30 mouse cellular contexts compared by ENCODE assay signal in genomic region chr12:82441479-82441878, GRCm38 (mm10).
DNase-seq lines count a peak whose midpoint lies in the region; ATAC-seq and TF ChIP-seq lines count a peak whose summit lies in the region.
"Had no signal": no experiment of that assay in that cellular context is flagged by ENCODE, and none has a peak within 500 bp of the region (broad histone marks: within the 10 kb centered on the region; RNA-seq: fewer than 3 reads in every experiment).

No protein-coding gene starts in this region.

- ATAC-seq in kidney, postnatal 0 days (replicated peaks; ENCODE audit: low FRiP score, low read depth) = peak; percentile 65
- ATAC-seq: CD4-positive, CD25-positive, alpha-beta regulatory T cell, adult 4 months; forebrain, embryonic 13.5 days; intestine, embryonic 16.5 days; midbrain, embryonic 15.5 days had no signal

- TF ChIP-seq POLR2A in MEL (IDR thresholded peaks at IDR 0.05; ENCODE audit: control insufficient read depth in 1 of 2, insufficient read depth in 1 of 2, low read depth in 1 of 2, low read length in 2 of 2, poor library complexity in 1 of 2) = no peak

- H3K9ac ChIP-seq in MEL (ENCODE audit: control insufficient read depth, low read depth, low read length, poor library complexity, severe bottlenecking) = no peak overlapping the region
- H3K9ac ChIP-seq in kidney, postnatal 0 days (ENCODE audit: low read depth, low read length) = no peak overlapping the region
- H3K9ac ChIP-seq: forebrain, embryonic 13.5 days; hindbrain, embryonic 13.5 days; limb, embryonic 15.5 days; liver, embryonic 14.5 days; midbrain, embryonic 15.5 days had no signal

- no peaks in the 10 kb centered on the region for H3K9me3 ChIP-seq in MEL (replicated peaks; ENCODE audit: insufficient read depth, low read length)
- H3K9me3 ChIP-seq in kidney, postnatal 0 days (replicated peaks; ENCODE audit: low read length) = no peaks in the 10 kb centered on the region
- H3K9me3 ChIP-seq: forebrain, embryonic 13.5 days; hindbrain, embryonic 13.5 days; limb, embryonic 10.5 days; limb, embryonic 15.5 days; midbrain, embryonic 10.5 days; midbrain, embryonic 15.5 days had no signal

- H3K27ac ChIP-seq in MEL (ENCODE audit: control insufficient read depth, low read depth, low read length) = no peak overlapping the region
- peak overlapping the region; percentile 54 for H3K27ac ChIP-seq in kidney, postnatal 0 days
- H3K27ac ChIP-seq: forebrain, embryonic 13.5 days; hindbrain, embryonic 13.5 days; limb, embryonic 10.5 days; limb, embryonic 15.5 days; liver, embryonic 14.5 days; midbrain, embryonic 10.5 days; midbrain, embryonic 15.5 days had no signal

- H3K4me2 ChIP-seq in kidney, postnatal 0 days (ENCODE audit: low read length) = no peak overlapping the region
- H3K4me2 ChIP-seq: forebrain, embryonic 13.5 days; heart, embryonic 11.5 days; hindbrain, embryonic 13.5 days; limb, embryonic 15.5 days; midbrain, embryonic 15.5 days had no signal

- TF ChIP-seq CTCF in MEL (IDR thresholded peaks at IDR 0.05 in 2 of 3, conservative IDR thresholded peaks at IDR 0.05 in 1 of 3; ENCODE audit: control insufficient read depth in 1 of 3, insufficient read depth in 1 of 3, low read depth in 2 of 3, low read length in 3 of 3, poor library complexity in 1 of 3, severe bottlenecking in 1 of 3) = no peak
- no peak for TF ChIP-seq CTCF in kidney, postnatal 0 days (IDR thresholded peaks at IDR 0.05; ENCODE audit: low read depth)

- intact Hi-C loops in heart, postnatal 14 days (cut with DNase I) = no loop called here
- intact Hi-C loops in gastrocnemius, postnatal 36 days (cut with DNase I) = no loop called here
- intact Hi-C loops in left cerebral cortex, postnatal 4 days (cut with DNase I) = no loop called here

- no peak for DNase-seq in MEL (ENCODE audit: low read depth, low spot score)
- DNase-seq in kidney, adult 8-10 months = peak; percentile 32 to 40
- peak; percentile 88 for DNase-seq in kidney, postnatal 0 days (ENCODE audit: low spot score)
- peak; percentile 58 to 69 for DNase-seq in kidney, postnatal 4 days
- no peak for DNase-seq in heart, postnatal 14 days
- no peak for DNase-seq in gastrocnemius, postnatal 36 days
- no peak for DNase-seq in left cerebral cortex, postnatal 4 days
- DNase-seq: adrenal gland, postnatal 14 days; cerebellum, adult 11 months; cerebellum, adult 9-10 months; cerebellum, postnatal 36 days; gastrocnemius, postnatal 25 days; heart, adult 18-20 months; heart, postnatal 4 days; layer of hippocampus, postnatal 36 days; lung, adult 2 months; lung, postnatal 14 days; right cerebral cortex, adult 18-20 months; spleen, adult 18-20 months; thymus, postnatal 36 days had no signal

- TF ChIP-seq RAD21 in MEL (IDR thresholded peaks at IDR 0.05; ENCODE audit: low read depth, low read length) = no peak

- no peak overlapping the region for H3K4me3 ChIP-seq in MEL (ENCODE audit: control insufficient read depth in 1 of 2, insufficient read depth in 1 of 2, low read depth in 2 of 2, low read length in 2 of 2)
- no peak overlapping the region for H3K4me3 ChIP-seq in kidney, postnatal 0 days (replicated peaks; ENCODE audit: low read depth, low read length)
- H3K4me3 ChIP-seq: forebrain, embryonic 13.5 days; hindbrain, embryonic 13.5 days; limb, embryonic 10.5 days; limb, embryonic 15.5 days; midbrain, embryonic 10.5 days; midbrain, embryonic 15.5 days had no signal

- TF ChIP-seq EP300 in MEL (IDR thresholded peaks at IDR 0.05; ENCODE audit: low read depth in 1 of 2, low read length in 2 of 2) = no peak

- peaks cover 0 to 4% of the 10 kb centered on the region in 2 experiments; a peak in 2 of 4 replicates for H3K36me3 ChIP-seq in MEL (ENCODE audit: control insufficient read depth in 1 of 2, insufficient read depth in 2 of 2, low read length in 2 of 2)
- H3K36me3 ChIP-seq in kidney, postnatal 0 days (ENCODE audit: insufficient read depth, low read length) = peaks cover 37% of the 10 kb centered on the region
- H3K36me3 ChIP-seq: midbrain, embryonic 15.5 days had no signal

- no peaks in the 10 kb centered on the region; a peak in 1 of 4 replicates for H3K4me1 ChIP-seq in MEL (ENCODE audit: control insufficient read depth in 1 of 2, insufficient read depth in 2 of 2, low read length in 2 of 2)
- H3K4me1 ChIP-seq in kidney, postnatal 0 days (replicated peaks; ENCODE audit: insufficient read depth, low read length) = no peaks in the 10 kb centered on the region
- H3K4me1 ChIP-seq: forebrain, embryonic 13.5 days; hindbrain, embryonic 13.5 days; limb, embryonic 10.5 days; limb, embryonic 15.5 days; midbrain, embryonic 10.5 days; midbrain, embryonic 15.5 days had no signal

- H3K79me2 ChIP-seq in MEL (ENCODE audit: control insufficient read depth, insufficient read depth, low read length, poor library complexity) = no peaks in the 10 kb centered on the region

- no peaks in the 10 kb centered on the region for H3K27me3 ChIP-seq in MEL (ENCODE audit: control insufficient read depth in 1 of 2, insufficient read depth in 2 of 2, low read length in 2 of 2)
- H3K27me3 ChIP-seq in kidney, postnatal 0 days (ENCODE audit: insufficient read depth, low read length) = no peaks in the 10 kb centered on the region
- H3K27me3 ChIP-seq: forebrain, embryonic 13.5 days; hindbrain, embryonic 13.5 days; limb, embryonic 15.5 days; midbrain, embryonic 15.5 days had no signal

- WGBS in kidney, postnatal 0 days = 56% methylated on average over 3 of the region's 3 CpGs

TF ChIP-seq in MEL, 35 proteins besides CTCF, POLR2A, EP300 and RAD21:
- TF ChIP-seq MAZ (IDR thresholded peaks at IDR 0.05; ENCODE audit: low read depth, low read length) (no peak), USF1 (IDR thresholded peaks at IDR 0.05; ENCODE audit: low read depth, low read length) (peak; percentile 56)

Comparison
In these comparisons a context has a peak if more than half of its experiments do, and no peak if none do; other contexts are left out.
1. DNase-seq: peak in kidney, adult 8-10 months (2 of 2), kidney, postnatal 0 days (single experiment) and kidney, postnatal 4 days (2 of 2); none in MEL (single experiment), heart, postnatal 14 days (0 of 2), gastrocnemius, postnatal 36 days (0 of 2) and left cerebral cortex, postnatal 4 days (single experiment).